Mouse (Mus musculus) embryonic facial prominence, embryonic 14.5 days (tissue): ENCODE results near the gene Dcdc2b. TPM values are rescaled to one million over a fixed set of nuclear protein-coding genes. Genes with fewer than 3 reads are reported as not detected.

ENCODE experiments used
- ATAC-seq: fragments of 200-750 bp; cut with Nextera tagmentation; 2 replicates; pipeline ENCODE4 v1.8.0; 2017; ENCODE audit warnings: low read depth, moderate number of reproducible peaks, moderate TSS enrichment
- DNase-seq: peaks from one replicate; pipeline ENCODE4 v3.0.0-alpha.2; 2015; ENCODE audit warnings: low spot score
- H3K27ac ChIP-seq: fragments of 300-500 bp; sonication (generic); replicated peaks from 2 replicates; pipeline ENCODE4 v1.5.1; 2014; ENCODE audit warnings: low read depth, mild to moderate bottlenecking, low read length, moderate library complexity
- H3K27me3 ChIP-seq: fragments of 300-500 bp; sonication (generic); replicated peaks from 2 replicates; pipeline ENCODE4 v1.6.1; 2014; ENCODE audit warnings: low read length; ENCODE audit not compliant: control insufficient read depth, insufficient read depth
- H3K36me3 ChIP-seq: fragments of 300-500 bp; sonication (generic); 2 replicates; pipeline ENCODE4 v1.6.1; 2014; ENCODE audit warnings: low read length, mixed read lengths; ENCODE audit not compliant: control insufficient read depth, insufficient read depth
- H3K4me1 ChIP-seq: fragments of 300-500 bp; sonication (generic); 2 replicates; pipeline ENCODE4 v1.6.1; 2014; ENCODE audit warnings: antibody characterized with exemption, low read length; ENCODE audit not compliant: control insufficient read depth, insufficient read depth
- H3K4me2 ChIP-seq: fragments of 300-500 bp; sonication (generic); 2 replicates; pipeline ENCODE4 v1.6.1; 2014; ENCODE audit warnings: low read depth, mild to moderate bottlenecking, low read length, moderate library complexity, mixed read lengths
- H3K4me3 ChIP-seq: fragments of 300-500 bp; sonication (generic); 2 replicates; pipeline ENCODE4 v1.5.1; 2014; ENCODE audit warnings: low read depth, mild to moderate bottlenecking, low read length
- H3K9ac ChIP-seq: fragments of 300-500 bp; sonication (generic); 2 replicates; pipeline ENCODE4 v1.6.1; 2014; ENCODE audit warnings: low read depth, mild to moderate bottlenecking, low read length, moderate library complexity, mixed read lengths
- H3K9me3 ChIP-seq: fragments of 300-500 bp; sonication (generic); 2 replicates; pipeline ENCODE4 v1.6.1; 2016; ENCODE audit warnings: low read length; ENCODE audit not compliant: control insufficient read depth
- WGBS: fragments of 180-500 bp; shearing (Covaris S2); extraction: QIAGEN DNeasy Blood & Tissue Kit; methylation state at CpG from one replicate; pipeline ENCODE4 v1.1.7; 2014; 5-methylcytosine and 5-hydroxymethylcytosine counted together
- polyA plus RNA-seq: library from polyadenylated mRNA; unstranded; fragments of >200 nt; fragmentation: Nextera tagmentation; extraction: Ambion mirVana; gene quantifications from 2 replicates; pipeline ENCODE4 v1.2.1, GENCODE M21; 2014

Dcdc2b gene
- polyA plus RNA-seq, 1 experiment from 2014 or later, result 2.4 TPM

DNA sequence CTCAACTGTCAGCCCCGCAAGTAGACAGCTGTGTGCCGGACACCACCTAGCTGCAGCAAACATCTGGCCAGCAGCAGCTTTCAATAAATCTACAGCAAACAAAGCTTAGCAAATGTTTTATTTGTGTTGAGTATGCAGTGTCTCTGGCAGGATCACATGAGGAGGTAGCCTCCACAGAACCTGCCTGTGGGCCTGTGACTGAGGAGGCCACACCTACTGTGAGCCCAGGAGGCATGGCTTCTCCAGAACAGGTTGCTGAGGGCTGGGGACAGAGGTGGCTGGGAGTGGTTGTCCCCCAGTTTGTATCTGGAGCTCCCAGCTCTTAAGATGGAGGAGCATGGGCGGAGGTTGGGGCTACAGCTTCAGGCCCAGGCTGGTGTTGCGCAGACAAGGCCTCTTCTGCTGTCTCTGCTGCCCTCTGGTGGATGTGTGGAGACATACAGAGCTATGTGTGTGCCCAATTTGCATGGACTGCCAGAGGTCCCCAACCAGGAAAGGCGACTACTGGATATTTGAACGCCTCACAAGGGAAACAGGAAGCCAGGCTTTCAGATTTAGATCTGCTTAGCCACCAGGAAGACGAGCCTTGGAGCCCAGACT lies 5.5 kb downstream of the Dcdc2b start:
- Histone ChIP-seq H3K36me3 (peaks cover 44% of the 10 kb centered on the region), H3K4me1 (no peaks in the 10 kb centered on the region), H3K9me3 (no peaks in the 10 kb centered on the region), H3K9ac (peak overlapping the region; percentile 37; the same call in 1 of the 2 replicates), H3K27ac (no peak overlapping the region; the same call in 1 of the 2 replicates), H3K27me3 (no peaks in the 10 kb centered on the region), H3K4me3 (no peak overlapping the region), H3K4me2 (no peak overlapping the region)
- DNase-seq (peak; percentile 90), ATAC-seq (peak; percentile 90)
- WGBS, result 31% methylated on average over 7 of the region's 7 CpGs

DNA sequence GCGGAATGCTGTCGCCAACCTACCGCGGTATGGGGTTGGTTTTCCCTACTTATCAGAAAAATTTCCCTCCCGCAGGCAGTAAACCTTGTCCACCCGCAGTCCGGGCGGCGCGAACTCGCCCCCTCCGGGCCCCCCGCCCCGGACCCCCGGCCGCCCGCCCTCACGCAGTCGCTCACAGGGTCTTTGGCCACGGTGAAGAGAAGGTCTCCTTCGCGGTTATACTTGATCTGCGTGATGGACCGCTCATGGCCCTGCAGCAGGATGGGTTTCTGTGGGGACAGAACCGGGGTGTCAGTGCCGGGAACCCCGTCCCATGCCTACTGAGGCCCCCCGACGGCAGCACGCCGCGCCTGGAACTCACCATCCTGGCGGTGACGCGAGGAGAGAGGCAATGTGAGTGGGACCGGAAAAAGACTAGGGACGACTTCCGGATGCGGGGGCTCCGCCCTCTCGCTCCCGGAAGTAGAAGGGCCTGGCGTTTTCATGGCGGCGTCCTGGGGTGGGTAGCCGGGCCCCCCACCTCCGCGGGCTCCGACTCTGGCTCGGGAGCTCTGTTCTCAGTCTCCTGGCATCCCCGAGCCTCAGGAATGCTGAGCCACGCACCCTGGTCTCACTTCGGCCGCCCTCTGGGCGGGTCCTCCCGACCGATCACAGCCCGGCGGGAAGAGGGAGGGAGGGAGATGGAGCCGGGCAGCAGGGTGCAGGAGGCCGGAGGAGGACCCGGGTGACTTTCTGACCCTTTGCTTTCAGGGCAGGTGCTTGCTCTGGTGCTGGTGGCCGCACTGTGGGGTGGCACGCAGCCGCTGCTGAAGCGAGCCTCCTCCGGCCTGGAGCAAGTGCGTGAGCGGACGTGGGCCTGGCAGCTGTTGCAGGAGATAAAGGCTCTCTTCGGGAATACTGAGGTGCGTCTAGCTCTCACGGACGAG lies 13.6 kb downstream of the Dcdc2b start, which contains the start of the genes Eif3i and Tmem234:
Gene Eif3i, minus strand, starts transcription at position 416 of the 926 bp plus-strand sequence.
Gene Tmem234, plus strand, starts transcription at position 436 of the 926 bp plus-strand sequence.
- peak within 1 kb of the TSS; percentile 69; the same call in 1 of the 2 replicates for H3K27ac ChIP-seq
- no peaks in the 10 kb centered on the region for H3K9me3 ChIP-seq
- peak; percentile 93 for DNase-seq
- H3K36me3 ChIP-seq, result peaks cover 57% of the 10 kb centered on the region
- H3K27me3 ChIP-seq, result no peaks in the 10 kb centered on the region
- whole genome bisulfite sequencing, result under 1% methylated on average over 63 of the region's 74 CpGs
- peaks cover 14% of the 10 kb centered on the region for H3K4me1 ChIP-seq
- H3K9ac ChIP-seq, result peak within 1 kb of the TSS; percentile 93
- H3K4me2 ChIP-seq, result peak within 1 kb of the TSS; percentile 55
- ATAC-seq, result peak; percentile 93
- peak within 1 kb of the TSS; percentile 96 for H3K4me3 ChIP-seq

DNA sequence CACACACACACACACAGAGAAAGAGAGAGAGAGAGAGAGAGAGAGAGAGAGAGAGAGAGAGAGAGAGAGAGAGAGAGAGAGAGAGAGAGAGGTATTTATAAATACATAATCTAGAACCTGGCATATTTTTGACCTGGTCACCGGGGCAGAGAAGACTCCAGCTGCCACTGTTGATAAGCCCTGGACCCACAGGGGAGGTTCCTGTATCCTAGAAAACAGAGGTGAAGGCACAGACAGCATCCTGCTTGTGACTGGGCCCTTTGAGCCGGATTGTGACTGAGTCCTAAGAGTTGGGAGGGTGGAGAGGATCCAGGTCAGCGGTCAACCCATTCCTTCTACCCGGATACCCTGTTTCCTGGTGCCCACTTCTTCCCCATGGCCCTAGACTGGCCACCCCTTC lies 25.2 kb downstream of the Dcdc2b start:
- Histone ChIP-seq H3K4me1 (no peaks in the 10 kb centered on the region; the same call in 1 of the 2 replicates), H3K27me3 (no peaks in the 10 kb centered on the region), H3K9ac (no peak overlapping the region), H3K27ac (no peak overlapping the region), H3K4me3 (no peak overlapping the region), H3K36me3 (peaks cover 41% of the 10 kb centered on the region), H3K9me3 (no peaks in the 10 kb centered on the region), H3K4me2 (no peak overlapping the region)
- no peak for DNase-seq
- WGBS, result 68% methylated on average over 4 of the region's 4 CpGs
- ATAC-seq, result no peak

DNA sequence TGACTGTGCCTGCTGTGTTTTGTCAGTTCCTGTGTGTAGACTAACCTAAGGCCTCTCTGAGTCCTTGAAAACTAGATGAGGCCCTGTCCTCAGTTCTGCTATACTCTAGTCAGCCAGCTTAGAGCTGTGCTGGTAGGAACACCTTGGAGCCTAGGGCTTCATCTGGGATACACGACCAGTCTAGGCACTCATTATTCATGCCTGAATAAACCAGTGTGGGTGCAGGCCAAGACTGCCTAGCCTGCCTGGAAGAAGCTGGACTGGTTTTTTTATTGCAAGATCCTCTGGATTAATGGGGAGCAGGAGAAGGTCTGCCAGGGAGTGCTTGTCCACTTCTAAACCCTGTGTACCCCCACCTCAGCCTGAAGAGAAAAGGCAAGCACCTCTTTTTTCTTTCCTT lies 27.1 kb downstream of the Dcdc2b start:
- 40% methylated on average over 1 of the region's 1 CpGs for WGBS
- Histone ChIP-seq H3K27me3 (no peaks in the 10 kb centered on the region), H3K27ac (no peak overlapping the region), H3K4me1 (no peaks in the 10 kb centered on the region; the same call in 1 of the 2 replicates), H3K4me3 (no peak overlapping the region), H3K9me3 (no peaks in the 10 kb centered on the region), H3K36me3 (peaks cover 22% of the 10 kb centered on the region), H3K4me2 (no peak overlapping the region), H3K9ac (no peak overlapping the region)
- ATAC-seq, result no peak
- DNase-seq, result peak; percentile 12

DNA sequence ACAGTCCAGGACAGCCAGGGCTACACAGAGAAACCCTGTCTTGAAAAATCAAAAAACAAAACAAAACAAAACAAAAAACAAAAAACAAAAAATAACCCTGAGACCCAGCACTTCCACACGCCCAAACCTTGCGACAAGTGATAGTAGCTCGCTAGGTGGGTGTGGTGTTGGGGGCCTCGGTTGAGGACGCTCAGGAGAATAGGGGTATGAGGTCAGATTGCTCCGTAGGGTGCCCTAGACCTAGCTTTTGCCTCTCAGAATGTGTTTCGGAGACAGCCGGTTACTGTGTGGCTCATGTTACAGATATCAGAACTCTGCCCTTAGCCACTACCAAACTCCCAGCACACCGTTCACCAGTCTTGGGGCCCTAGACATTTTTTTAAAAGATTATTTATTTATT lies 28.3 kb downstream of the Dcdc2b start:
- H3K4me1 ChIP-seq, result no peaks in the 10 kb centered on the region; the same call in 1 of the 2 replicates
- H3K36me3 ChIP-seq, result peaks cover 10% of the 10 kb centered on the region
- WGBS, result 71% methylated on average over 9 of the region's 9 CpGs
- peak overlapping the region; percentile 68; the same call in 1 of the 2 replicates for H3K4me2 ChIP-seq
- H3K27me3 ChIP-seq, result no peaks in the 10 kb centered on the region
- no peak for ATAC-seq
- no peak overlapping the region for H3K27ac ChIP-seq
- H3K9me3 ChIP-seq, result no peaks in the 10 kb centered on the region
- no peak for DNase-seq
- no peak overlapping the region for H3K4me3 ChIP-seq
- H3K9ac ChIP-seq, result no peak overlapping the region

DNA sequence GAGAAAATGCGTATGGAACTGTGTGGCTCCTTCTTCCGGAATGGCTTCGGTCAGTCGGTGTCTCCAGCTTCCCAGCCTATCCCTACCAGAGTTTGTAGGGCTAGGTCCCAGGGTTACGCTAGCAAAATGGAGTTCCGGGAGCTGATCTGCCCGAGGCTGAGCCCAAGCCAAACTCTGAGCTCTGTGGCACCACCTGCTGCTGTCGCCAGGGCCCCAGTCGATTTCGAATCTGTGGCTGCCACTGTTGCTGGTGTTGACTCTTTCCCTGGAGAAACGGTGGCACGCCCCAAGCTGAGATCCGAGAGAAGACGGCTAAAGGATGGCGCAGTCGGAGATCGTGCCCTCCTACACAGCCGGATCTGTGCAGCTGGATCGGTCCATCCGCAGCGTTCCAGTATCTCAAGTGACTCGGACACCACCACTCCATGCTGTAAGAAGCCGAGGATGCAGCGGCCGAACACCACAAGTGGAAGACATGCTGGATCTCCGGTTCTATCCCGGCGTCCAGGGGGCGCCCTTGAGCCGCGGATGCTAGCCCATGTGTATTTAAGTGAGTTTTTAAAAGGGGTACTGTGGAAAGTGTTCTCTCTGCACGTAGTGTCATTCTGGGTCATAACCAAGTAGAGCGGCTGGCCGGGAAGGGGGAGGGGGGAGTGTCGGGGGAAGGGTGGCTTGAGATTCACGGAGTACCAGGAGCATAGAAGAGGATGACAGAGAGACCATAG lies 29.0 kb downstream of the Dcdc2b start:
- Histone ChIP-seq H3K4me2 (peak overlapping the region; percentile 68), H3K4me1 (no peaks in the 10 kb centered on the region; the same call in 1 of the 2 replicates), H3K9me3 (no peaks in the 10 kb centered on the region), H3K27me3 (no peaks in the 10 kb centered on the region), H3K9ac (peak overlapping the region; percentile 65), H3K27ac (no peak overlapping the region), H3K4me3 (peak overlapping the region; percentile 45), H3K36me3 (peaks cover 3% of the 10 kb centered on the region; the same call in 1 of the 2 replicates)
- WGBS, result 1% methylated on average over 36 of the region's 36 CpGs
- DNase-seq (peak; percentile 85), ATAC-seq (peak; percentile 81)

DNA sequence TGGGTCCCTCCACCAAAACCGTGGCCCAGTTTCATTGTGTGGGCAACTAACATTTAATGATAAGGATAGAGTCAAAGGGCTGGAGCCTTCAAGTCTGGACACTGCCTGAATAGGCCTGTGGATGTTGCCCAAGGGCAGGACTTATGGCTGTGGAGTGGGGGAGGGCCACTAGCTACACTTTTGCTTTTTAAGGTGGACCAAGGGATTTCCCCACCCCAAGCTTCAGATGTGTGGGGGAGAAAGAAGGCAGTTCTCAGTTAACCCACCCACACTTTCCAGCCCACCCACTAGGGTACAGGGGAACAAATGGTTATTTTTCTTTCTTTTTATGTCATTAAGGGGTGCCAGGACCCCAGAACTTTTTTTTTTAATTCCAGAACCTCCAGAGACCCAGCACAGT lies 29.7 kb downstream of the Dcdc2b start:
- ATAC-seq (no peak), DNase-seq (no peak)
- no peaks in the 10 kb centered on the region for H3K27me3 ChIP-seq
- H3K36me3 ChIP-seq, result no peaks in the 10 kb centered on the region
- H3K9ac ChIP-seq, result peak overlapping the region; percentile 65
- H3K4me2 ChIP-seq, result peak overlapping the region; percentile 68
- H3K4me1 ChIP-seq, result no peaks in the 10 kb centered on the region; the same call in 1 of the 2 replicates
- WGBS, result 70% methylated on average over 1 of the region's 1 CpGs
- H3K4me3 ChIP-seq, result peak overlapping the region; percentile 45
- no peaks in the 10 kb centered on the region for H3K9me3 ChIP-seq
- no peak overlapping the region for H3K27ac ChIP-seq

DNA sequence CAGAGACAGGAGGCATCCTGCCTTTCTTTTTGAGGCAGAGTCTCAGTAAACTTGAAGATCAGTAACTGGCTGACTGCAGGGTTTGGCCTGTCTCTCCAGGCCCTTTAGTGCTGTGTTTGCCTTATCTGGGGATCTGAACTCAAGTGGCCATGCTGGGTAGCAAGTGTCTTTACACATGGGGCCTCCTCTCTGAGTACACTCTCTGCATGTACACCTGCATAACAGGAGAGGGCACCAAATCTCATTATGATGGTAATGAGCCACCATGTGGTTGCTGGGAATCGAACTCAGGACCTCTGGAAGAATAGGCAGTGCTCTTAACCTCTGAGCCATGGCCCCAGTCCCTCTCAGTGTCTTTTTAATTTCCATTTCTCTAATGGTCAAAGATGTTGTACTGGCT lies 31.8 kb downstream of the Dcdc2b start:
- Histone ChIP-seq H3K4me2 (no peak overlapping the region), H3K9ac (no peak overlapping the region), H3K36me3 (no peaks in the 10 kb centered on the region), H3K9me3 (no peaks in the 10 kb centered on the region), H3K4me1 (no peaks in the 10 kb centered on the region; the same call in 1 of the 2 replicates), H3K27ac (no peak overlapping the region), H3K27me3 (no peaks in the 10 kb centered on the region), H3K4me3 (no peak overlapping the region)
- DNase-seq, result no peak
- WGBS, result 78% methylated on average over 1 of the region's 1 CpGs
- no peak for ATAC-seq
